Mouse (Mus musculus): ENCODE data around the gene Gpr87. TPM values are rescaled to one million over a fixed set of nuclear protein-coding genes. Genes with fewer than 3 reads are reported as not detected.

Gene Gpr87
- polyA plus RNA-seq, 1 experiment from 2014 or later: not detected

DNA sequence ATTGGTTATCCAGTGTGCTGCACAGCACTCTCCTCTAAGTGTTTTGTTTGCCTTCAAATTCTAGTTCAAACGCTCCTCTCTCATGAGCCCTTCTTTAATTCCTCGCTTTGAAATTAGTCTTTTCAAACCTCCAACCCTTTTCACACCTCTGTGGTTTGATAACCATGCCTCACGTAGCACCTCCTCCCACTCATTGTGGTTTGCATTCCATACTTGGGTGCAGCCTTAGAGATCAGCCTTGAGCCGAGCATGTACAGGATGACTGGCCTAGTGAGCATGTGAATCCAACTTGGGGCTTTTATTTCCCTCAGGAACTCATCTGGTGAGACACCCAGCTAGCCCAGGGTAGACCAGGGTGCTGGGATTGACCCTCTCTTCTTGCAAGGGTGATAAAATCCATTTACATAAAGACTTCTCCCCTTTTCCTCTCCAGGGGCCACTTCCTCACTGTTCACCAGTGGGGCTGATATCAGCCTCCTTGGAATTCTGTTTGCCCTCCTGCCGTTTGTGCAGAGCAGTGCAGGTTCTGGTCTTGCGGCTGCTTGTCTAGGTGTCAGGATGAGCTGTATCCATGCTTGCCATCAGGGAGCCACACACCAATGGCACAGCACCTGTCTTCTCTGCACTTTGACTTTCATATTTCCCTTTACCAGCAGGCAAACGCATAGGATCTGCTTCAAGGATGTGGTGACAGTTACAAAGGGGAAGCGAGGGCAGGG, 9.1 kb upstream of the Gpr87 start:
- Histone ChIP-seq H3K27ac (ENCODE audit: low read depth, low read length) (peak overlapping the region; percentile 41), H3K9me3 (replicated peaks; ENCODE audit: control insufficient read depth, low read length) (no peaks in the 10 kb centered on the region), H3K36me3 (ENCODE audit: control insufficient read depth, insufficient read depth, low read length) (no peaks in the 10 kb centered on the region), H3K27me3 (ENCODE audit: control insufficient read depth, insufficient read depth, low read length) (no peaks in the 10 kb centered on the region), H3K4me1 (ENCODE audit: control insufficient read depth, insufficient read depth, low read length) (peaks cover 20% of the 10 kb centered on the region), H3K9ac (ENCODE audit: low read depth, low read length) (no peak overlapping the region), H3K4me2 (no peak overlapping the region), H3K4me3 (ENCODE audit: low read depth, low read length) (no peak overlapping the region)
- no peak; the same call in 1 of the 2 replicates for ATAC-seq (replicated peaks; ENCODE audit: insufficient number of reproducible peaks, low FRiP score, low TSS enrichment)
- WGBS (ENCODE audit: insufficient replicate concordance): 45% methylated on average over 8 of the region's 8 CpGs

DNA sequence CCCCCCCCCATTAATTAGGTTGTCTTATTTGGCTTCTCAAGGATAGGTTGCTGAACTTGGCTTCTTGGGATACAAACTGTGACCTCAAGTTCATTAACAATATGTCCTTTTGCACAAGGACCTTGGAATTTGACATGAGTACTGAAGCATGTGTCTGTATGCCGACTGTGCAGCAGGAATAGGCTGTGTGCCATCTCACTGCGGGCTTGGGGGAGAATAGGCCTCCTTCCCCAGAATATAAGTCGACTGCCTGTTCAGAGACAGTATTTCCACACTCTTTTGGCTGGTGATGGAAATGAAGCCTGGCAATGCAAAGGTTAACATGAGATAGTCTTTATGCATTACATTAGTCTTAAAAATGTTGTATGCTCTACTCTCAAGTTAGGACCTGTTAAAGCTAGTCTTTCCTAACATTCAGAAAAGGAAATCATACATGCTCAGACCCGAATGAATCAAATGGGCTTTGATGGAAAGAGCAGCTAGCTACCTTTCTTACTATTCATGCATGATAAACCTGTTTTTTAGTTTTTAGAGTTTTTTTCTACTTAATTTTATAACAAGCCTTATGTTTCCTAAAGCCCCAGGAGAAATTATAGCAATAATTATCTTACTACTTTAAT, 2.5 kb upstream of the Gpr87 start:
- Histone ChIP-seq H3K27ac (ENCODE audit: low read depth, low read length) (no peak overlapping the region), H3K4me1 (ENCODE audit: control insufficient read depth, insufficient read depth, low read length) (no peaks in the 10 kb centered on the region), H3K9me3 (replicated peaks; ENCODE audit: control insufficient read depth, low read length) (no peaks in the 10 kb centered on the region), H3K9ac (ENCODE audit: low read depth, low read length) (no peak overlapping the region), H3K27me3 (ENCODE audit: control insufficient read depth, insufficient read depth, low read length) (no peaks in the 10 kb centered on the region), H3K36me3 (ENCODE audit: control insufficient read depth, insufficient read depth, low read length) (no peaks in the 10 kb centered on the region), H3K4me2 (no peak overlapping the region), H3K4me3 (ENCODE audit: low read depth, low read length) (no peak overlapping the region)
- WGBS (ENCODE audit: insufficient replicate concordance): 73% methylated on average over 4 of the region's 4 CpGs
- ATAC-seq (replicated peaks; ENCODE audit: insufficient number of reproducible peaks, low FRiP score, low TSS enrichment): no peak

DNA sequence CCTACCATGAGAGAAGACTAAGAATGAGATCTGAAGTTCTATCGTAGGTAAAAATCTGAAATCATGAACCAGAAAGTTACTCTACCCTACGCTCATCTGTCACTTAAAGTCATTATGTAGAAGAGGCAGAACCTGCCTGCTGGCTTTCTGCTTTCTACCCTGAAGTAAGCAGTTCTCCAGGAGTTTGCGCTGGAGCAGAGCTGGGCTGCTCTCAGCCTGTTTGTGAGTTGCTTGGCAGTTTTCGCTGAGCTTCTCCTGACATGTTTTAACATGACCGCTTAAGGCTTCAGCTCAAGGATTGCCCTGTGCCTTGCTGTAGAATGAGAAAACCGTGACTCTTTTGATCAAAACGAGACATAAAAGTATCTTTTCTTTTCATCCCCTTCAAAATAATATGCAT, 805 bp downstream of the Gpr87 start:
- 88% methylated on average over 7 of the region's 7 CpGs for WGBS (ENCODE audit: insufficient replicate concordance)
- no peaks in the 10 kb centered on the region for H3K36me3 ChIP-seq (ENCODE audit: control insufficient read depth, insufficient read depth, low read length)
- no peak overlapping the region for H3K9ac ChIP-seq (ENCODE audit: low read depth, low read length)
- H3K9me3 ChIP-seq (replicated peaks; ENCODE audit: control insufficient read depth, low read length): no peaks in the 10 kb centered on the region
- no peak overlapping the region for H3K4me2 ChIP-seq
- H3K4me1 ChIP-seq (ENCODE audit: control insufficient read depth, insufficient read depth, low read length): no peaks in the 10 kb centered on the region
- no peaks in the 10 kb centered on the region for H3K27me3 ChIP-seq (ENCODE audit: control insufficient read depth, insufficient read depth, low read length)
- H3K4me3 ChIP-seq (ENCODE audit: low read depth, low read length): no peak overlapping the region
- H3K27ac ChIP-seq (ENCODE audit: low read depth, low read length): no peak overlapping the region
- no peak for ATAC-seq (replicated peaks; ENCODE audit: insufficient number of reproducible peaks, low FRiP score, low TSS enrichment)

DNA sequence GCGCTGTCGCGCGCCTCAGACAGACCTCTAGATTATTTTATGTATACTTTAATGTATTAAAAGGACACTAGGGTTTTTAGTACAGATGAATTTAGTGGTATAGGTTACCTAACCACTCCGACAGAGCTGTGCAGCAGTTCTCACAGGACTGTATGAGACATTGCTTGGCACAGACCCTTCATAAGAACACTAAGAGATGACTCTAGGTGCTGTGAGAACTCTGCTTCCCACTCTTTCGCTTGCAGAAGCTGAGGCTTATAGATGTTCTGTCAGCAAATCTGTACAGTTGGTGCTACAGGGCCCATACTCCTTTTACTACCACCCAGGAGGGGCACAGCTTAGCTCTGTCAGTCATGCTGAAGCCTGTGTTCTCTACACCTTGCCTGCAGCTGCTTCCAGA, 3.2 kb downstream of the Gpr87 start:
- 91% methylated on average over 6 of the region's 6 CpGs for whole genome bisulfite sequencing (ENCODE audit: insufficient replicate concordance)
- no peak for ATAC-seq (replicated peaks; ENCODE audit: insufficient number of reproducible peaks, low FRiP score, low TSS enrichment)
- no peaks in the 10 kb centered on the region for H3K4me1 ChIP-seq (ENCODE audit: control insufficient read depth, insufficient read depth, low read length)
- no peak overlapping the region for H3K4me2 ChIP-seq
- H3K9ac ChIP-seq (ENCODE audit: low read depth, low read length): no peak overlapping the region
- H3K9me3 ChIP-seq (replicated peaks; ENCODE audit: control insufficient read depth, low read length): no peaks in the 10 kb centered on the region
- no peak overlapping the region for H3K4me3 ChIP-seq (ENCODE audit: low read depth, low read length)
- H3K27ac ChIP-seq (ENCODE audit: low read depth, low read length): no peak overlapping the region
- no peaks in the 10 kb centered on the region for H3K36me3 ChIP-seq (ENCODE audit: control insufficient read depth, insufficient read depth, low read length)
- no peaks in the 10 kb centered on the region for H3K27me3 ChIP-seq (ENCODE audit: control insufficient read depth, insufficient read depth, low read length)

DNA sequence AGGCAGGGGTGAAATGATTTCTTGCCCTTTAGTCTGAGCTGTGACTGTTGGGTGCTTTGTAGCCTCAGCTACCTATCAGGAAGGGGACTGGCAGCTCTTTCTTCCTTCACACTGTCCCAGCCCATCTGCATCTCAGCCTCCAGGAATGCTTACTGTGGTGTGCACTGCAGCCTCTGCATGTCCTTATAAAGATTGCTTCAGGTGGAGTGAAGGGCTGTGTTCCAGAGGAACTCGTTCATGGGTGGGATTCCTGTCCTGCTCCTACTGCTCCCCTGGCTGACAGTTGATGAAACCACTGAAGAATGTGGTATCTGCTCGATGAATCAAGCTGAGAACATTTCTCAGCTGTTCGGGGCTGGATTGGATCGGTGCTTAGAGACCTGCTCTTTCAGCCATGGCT, 7.6 kb downstream of the Gpr87 start:
- Histone ChIP-seq H3K4me1 (ENCODE audit: control insufficient read depth, insufficient read depth, low read length) (no peaks in the 10 kb centered on the region), H3K9ac (ENCODE audit: low read depth, low read length) (no peak overlapping the region), H3K4me2 (no peak overlapping the region), H3K36me3 (ENCODE audit: control insufficient read depth, insufficient read depth, low read length) (no peaks in the 10 kb centered on the region), H3K4me3 (ENCODE audit: low read depth, low read length) (no peak overlapping the region), H3K9me3 (replicated peaks; ENCODE audit: control insufficient read depth, low read length) (no peaks in the 10 kb centered on the region), H3K27ac (ENCODE audit: low read depth, low read length) (no peak overlapping the region), H3K27me3 (ENCODE audit: control insufficient read depth, insufficient read depth, low read length) (no peaks in the 10 kb centered on the region)
- no peak for ATAC-seq (replicated peaks; ENCODE audit: insufficient number of reproducible peaks, low FRiP score, low TSS enrichment)
- 65% methylated on average over 4 of the region's 4 CpGs for WGBS (ENCODE audit: insufficient replicate concordance)

DNA sequence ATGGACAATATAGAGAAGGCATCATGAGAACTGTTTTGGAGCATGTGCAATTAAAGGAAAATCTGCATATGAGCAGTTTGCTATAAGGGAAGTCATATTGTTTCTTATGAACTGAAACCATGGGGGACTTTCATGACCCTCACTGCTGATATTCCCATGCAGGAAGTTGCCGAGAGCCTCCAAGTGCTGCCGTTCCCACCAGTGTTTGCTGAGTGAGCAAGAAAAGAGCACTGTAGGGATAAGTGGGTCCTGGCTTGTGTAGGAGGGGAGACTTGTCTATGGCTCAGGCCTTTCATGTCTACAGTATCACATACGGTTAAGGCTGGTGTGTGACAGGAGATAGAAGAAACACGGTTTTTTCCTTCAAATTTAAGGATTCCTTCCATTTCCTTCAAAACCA, 9.2 kb downstream of the Gpr87 start:
- Histone ChIP-seq H3K36me3 (ENCODE audit: control insufficient read depth, insufficient read depth, low read length) (no peaks in the 10 kb centered on the region), H3K4me1 (ENCODE audit: control insufficient read depth, insufficient read depth, low read length) (no peaks in the 10 kb centered on the region), H3K27me3 (ENCODE audit: control insufficient read depth, insufficient read depth, low read length) (no peaks in the 10 kb centered on the region), H3K4me2 (no peak overlapping the region), H3K9ac (ENCODE audit: low read depth, low read length) (no peak overlapping the region), H3K27ac (ENCODE audit: low read depth, low read length) (no peak overlapping the region), H3K4me3 (ENCODE audit: low read depth, low read length) (no peak overlapping the region), H3K9me3 (replicated peaks; ENCODE audit: control insufficient read depth, low read length) (no peaks in the 10 kb centered on the region)
- 55% methylated on average over 4 of the region's 4 CpGs for WGBS (ENCODE audit: insufficient replicate concordance)
- ATAC-seq (replicated peaks; ENCODE audit: insufficient number of reproducible peaks, low FRiP score, low TSS enrichment): no peak

DNA sequence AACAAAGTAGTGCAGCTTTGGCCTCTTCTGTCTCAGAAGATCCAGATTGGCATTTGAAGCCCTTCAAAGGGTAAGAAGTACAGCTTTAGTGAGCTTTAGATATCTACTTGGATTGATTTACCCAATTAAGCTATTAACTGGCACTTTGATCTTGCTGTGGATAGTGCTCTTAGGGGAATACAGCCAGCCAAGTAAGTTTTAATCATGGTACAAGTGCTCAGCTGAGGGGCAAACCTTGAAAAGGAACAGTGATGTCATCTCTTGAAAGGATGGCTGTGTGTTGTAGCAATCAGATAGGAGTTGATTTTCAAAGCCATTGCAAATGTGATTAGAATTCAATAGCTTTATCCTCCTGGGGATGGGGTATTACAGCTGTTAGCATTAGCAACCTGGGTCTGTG, 12.8 kb downstream of the Gpr87 start:
- Histone ChIP-seq H3K36me3 (ENCODE audit: control insufficient read depth, insufficient read depth, low read length) (no peaks in the 10 kb centered on the region), H3K27ac (ENCODE audit: low read depth, low read length) (no peak overlapping the region), H3K27me3 (ENCODE audit: control insufficient read depth, insufficient read depth, low read length) (no peaks in the 10 kb centered on the region), H3K9ac (ENCODE audit: low read depth, low read length) (no peak overlapping the region), H3K4me3 (ENCODE audit: low read depth, low read length) (no peak overlapping the region), H3K4me1 (ENCODE audit: control insufficient read depth, insufficient read depth, low read length) (peaks cover 4% of the 10 kb centered on the region), H3K4me2 (no peak overlapping the region), H3K9me3 (replicated peaks; ENCODE audit: control insufficient read depth, low read length) (no peaks in the 10 kb centered on the region)
- no peak for ATAC-seq (replicated peaks; ENCODE audit: insufficient number of reproducible peaks, low FRiP score, low TSS enrichment)

DNA sequence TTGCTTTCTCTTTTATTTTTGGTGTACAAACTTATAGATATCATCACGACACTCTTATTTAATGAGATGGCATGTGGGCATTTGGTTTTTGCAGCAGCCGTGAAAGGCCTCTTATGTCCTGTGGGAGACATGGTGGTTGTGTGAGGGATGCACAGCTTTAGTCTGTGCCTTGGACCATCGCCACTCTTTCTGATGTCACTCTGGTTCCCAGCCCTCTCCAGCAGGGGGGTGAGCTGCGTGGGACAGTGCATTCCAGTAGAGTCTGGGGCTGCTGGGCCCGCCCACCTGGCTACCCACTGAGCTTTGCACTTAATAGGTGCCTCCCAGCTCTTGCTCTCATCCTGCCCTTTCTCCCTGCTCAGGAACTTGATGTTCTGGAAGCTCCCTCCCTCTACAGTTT, 13.8 kb downstream of the Gpr87 start:
- ATAC-seq (replicated peaks; ENCODE audit: insufficient number of reproducible peaks, low FRiP score, low TSS enrichment): no peak
- no peak overlapping the region for H3K4me2 ChIP-seq
- H3K27ac ChIP-seq (ENCODE audit: low read depth, low read length): no peak overlapping the region
- no peak overlapping the region for H3K9ac ChIP-seq (ENCODE audit: low read depth, low read length)
- WGBS (ENCODE audit: insufficient replicate concordance): 61% methylated on average over 5 of the region's 5 CpGs
- H3K27me3 ChIP-seq (ENCODE audit: control insufficient read depth, insufficient read depth, low read length): no peaks in the 10 kb centered on the region
- peaks cover 4% of the 10 kb centered on the region for H3K4me1 ChIP-seq (ENCODE audit: control insufficient read depth, insufficient read depth, low read length)
- H3K36me3 ChIP-seq (ENCODE audit: control insufficient read depth, insufficient read depth, low read length): no peaks in the 10 kb centered on the region
- H3K9me3 ChIP-seq (replicated peaks; ENCODE audit: control insufficient read depth, low read length): no peaks in the 10 kb centered on the region
- H3K4me3 ChIP-seq (ENCODE audit: low read depth, low read length): no peak overlapping the region

DNA sequence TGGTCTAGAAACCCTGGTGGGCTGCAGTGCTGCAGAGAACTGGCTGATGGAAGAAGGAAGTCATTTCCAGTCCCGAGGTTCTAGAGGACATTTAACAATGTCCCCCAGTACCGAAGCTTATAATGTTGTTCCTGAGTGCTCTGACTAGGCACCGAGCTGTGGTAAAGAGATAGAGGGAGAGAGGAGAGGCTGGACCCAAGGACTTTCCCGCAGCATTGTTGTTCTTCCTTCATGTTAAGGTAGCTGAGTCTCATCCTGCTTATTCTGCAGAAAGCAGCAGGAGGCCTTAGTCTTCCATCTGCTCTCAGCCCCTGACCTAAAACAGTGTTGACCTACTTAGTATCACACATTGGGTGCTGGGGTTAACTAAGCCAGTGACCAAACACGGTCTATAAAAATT, 18.0 kb downstream of the Gpr87 start:
- Histone ChIP-seq H3K4me1 (ENCODE audit: control insufficient read depth, insufficient read depth, low read length) (peaks cover 4% of the 10 kb centered on the region), H3K36me3 (ENCODE audit: control insufficient read depth, insufficient read depth, low read length) (no peaks in the 10 kb centered on the region), H3K9me3 (replicated peaks; ENCODE audit: control insufficient read depth, low read length) (no peaks in the 10 kb centered on the region), H3K27me3 (ENCODE audit: control insufficient read depth, insufficient read depth, low read length) (no peaks in the 10 kb centered on the region), H3K27ac (ENCODE audit: low read depth, low read length) (no peak overlapping the region), H3K4me3 (ENCODE audit: low read depth, low read length) (no peak overlapping the region), H3K4me2 (no peak overlapping the region), H3K9ac (ENCODE audit: low read depth, low read length) (no peak overlapping the region)
- ATAC-seq (replicated peaks; ENCODE audit: insufficient number of reproducible peaks, low FRiP score, low TSS enrichment): no peak
- WGBS (ENCODE audit: insufficient replicate concordance): 66% methylated on average over 5 of the region's 5 CpGs

Measured in heart, embryonic 11.5 days (tissue).